Mouse (Mus musculus): ENCODE data around the gene Nprl3.
A peak's percentile ranks its signal among the peaks of the same experiment; 100 is the strongest.

Nprl3 gene

GRCm38 (mm10) chr11:32198256-32198955, 69.1 kb downstream of the Nprl3 start:
- no peak for DNase-seq (ENCODE audit: low spot score in 2 of 2)

GRCm38 (mm10) chr11:32197766-32198165, 69.7 kb downstream of the Nprl3 start:
- no peak for DNase-seq (ENCODE audit: low spot score in 2 of 2)

- DNase-seq (ENCODE audit: low spot score in 2 of 2), result no peak
Observed at GRCm38 (mm10) chr11:32196727-32197126, 70.8 kb downstream of the Nprl3 start.

- DNase-seq (ENCODE audit: low spot score in 2 of 2), result no peak
Observed at GRCm38 (mm10) chr11:32195867-32196540, 71.5 kb downstream of the Nprl3 start.

- DNase-seq (ENCODE audit: low spot score in 2 of 2), result no peak
Observed at GRCm38 (mm10) chr11:32194626-32195025, 72.9 kb downstream of the Nprl3 start.

DNA sequence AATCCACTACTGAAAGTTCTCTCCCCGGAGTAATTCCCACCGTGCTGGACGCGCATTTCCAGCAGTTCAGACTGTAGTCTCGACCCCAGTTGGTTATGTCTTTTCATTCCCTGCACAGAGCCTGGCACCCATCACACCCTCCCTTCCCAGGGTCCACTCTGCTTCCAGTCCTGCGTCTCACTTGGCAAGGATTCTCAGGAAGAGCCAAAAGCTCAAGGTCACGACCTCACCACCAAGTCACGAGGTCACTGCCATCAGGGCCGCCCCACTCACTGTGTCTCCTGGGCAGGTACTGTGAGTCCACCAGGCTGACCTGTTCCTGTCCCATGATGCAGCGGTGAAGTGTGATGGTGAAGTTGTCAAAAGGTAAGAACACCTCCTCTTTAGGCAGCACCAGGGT, 73.4 kb downstream of the Nprl3 start:
- no peak for DNase-seq (ENCODE audit: low spot score in 2 of 2)

DNA sequence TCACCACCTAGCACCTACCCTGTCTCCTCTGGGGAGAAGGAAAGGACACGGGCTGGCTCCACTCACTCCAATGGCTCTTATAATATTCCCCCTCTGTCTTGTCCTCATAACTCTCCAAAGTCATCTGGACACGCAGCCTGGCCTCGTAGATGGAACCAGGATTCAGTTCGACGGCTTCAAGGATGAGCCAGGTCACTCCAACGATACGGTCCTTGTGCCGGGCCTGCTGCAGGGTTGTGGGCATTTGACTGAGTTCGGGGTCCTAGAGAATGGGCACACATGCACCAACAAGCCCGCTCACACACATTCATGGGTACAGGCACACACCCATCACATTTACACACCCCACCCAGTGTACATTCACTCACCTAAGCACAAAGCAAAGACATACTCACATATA, 74.4 kb downstream of the Nprl3 start:
- no peak for DNase-seq (ENCODE audit: low spot score in 2 of 2)

- DNase-seq (ENCODE audit: low spot score in 2 of 2), result no peak
Observed at GRCm38 (mm10) chr11:32190603-32191110, 76.8 kb downstream of the Nprl3 start.

GRCm38 (mm10) chr11:32190119-32190518, 77.4 kb downstream of the Nprl3 start:
- no peak for DNase-seq (ENCODE audit: low spot score in 2 of 2)

- no peak for DNase-seq (ENCODE audit: low spot score in 2 of 2)
Observed at GRCm38 (mm10) chr11:32189434-32189833, 78.1 kb downstream of the Nprl3 start.

DNA sequence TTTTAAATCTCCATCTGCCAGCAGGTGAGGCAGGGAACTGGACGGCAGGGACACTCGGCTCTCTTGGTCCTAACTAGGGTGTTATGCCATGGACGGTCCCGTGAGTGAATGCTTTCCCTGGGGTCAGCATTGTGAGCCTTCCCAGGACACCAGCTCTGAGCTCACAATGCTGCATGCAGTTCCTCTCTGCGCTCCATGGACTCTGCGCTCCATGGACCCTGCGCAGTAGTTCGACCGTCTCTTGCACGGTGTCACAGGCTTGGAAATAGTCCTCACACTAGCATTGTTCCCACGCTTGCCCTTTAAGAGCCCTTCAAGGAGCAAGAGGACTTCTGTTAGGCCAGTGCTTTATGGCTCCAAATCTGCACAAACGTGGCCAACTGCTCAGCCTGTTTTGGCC, 78.6 kb downstream of the Nprl3 start:
- DNase-seq (ENCODE audit: low spot score in 2 of 2), result no peak

GRCm38 (mm10) chr11:32187256-32187655, 80.3 kb downstream of the Nprl3 start:
- no peak for DNase-seq (ENCODE audit: low spot score in 2 of 2)

DNA sequence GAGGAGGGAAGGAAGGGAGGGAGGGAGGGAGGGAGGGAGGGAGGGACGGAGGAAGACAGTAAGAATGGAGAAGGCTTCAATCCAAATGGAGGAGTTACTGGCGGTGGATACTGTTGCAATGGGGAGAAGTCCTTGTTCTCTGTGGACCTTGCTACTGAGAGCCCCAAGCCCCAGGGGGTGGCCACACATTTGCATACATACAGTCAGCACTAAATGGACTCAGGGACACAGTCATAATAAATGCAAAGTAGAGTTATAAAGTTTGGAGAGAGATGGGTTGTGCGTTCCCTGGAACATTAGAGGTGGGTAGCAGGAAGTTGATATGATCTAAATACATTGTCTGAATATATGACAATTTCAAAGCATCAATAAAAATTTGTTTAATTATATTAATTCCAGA, 81.5 kb downstream of the Nprl3 start:
- DNase-seq (ENCODE audit: low spot score in 2 of 2), result no peak

DNA sequence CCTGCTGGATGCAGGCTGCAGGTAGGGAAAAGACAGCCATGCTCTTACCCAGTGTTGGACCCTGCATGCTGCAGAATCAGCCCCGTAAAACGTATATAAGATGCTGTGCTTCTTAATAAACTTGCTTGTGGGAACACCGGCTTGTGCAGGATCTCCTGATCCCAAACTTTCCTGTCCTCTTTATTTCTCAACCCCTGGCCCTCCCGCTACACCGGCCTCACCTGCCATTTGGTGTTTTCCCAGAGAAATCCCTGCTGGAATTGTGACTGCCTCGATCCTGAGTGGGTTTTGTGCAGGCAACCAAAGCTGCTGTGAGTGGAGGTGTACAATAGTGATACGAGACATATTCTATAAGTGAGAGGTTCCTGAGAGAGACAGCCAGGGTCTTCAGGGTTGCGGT, 83.0 kb downstream of the Nprl3 start:
- DNase-seq (ENCODE audit: low spot score in 2 of 2), result no peak

GRCm38 (mm10) chr11:32181973-32182868, 85.3 kb downstream of the Nprl3 start:
- DNase-seq (ENCODE audit: low spot score in 2 of 2), result peak; percentile 92 to 93

GRCm38 (mm10) chr11:32181246-32181645, 86.3 kb downstream of the Nprl3 start:
- DNase-seq (ENCODE audit: low spot score in 2 of 2), result no peak

GRCm38 (mm10) chr11:32178506-32178905, 89.0 kb downstream of the Nprl3 start:
- DNase-seq (ENCODE audit: low spot score in 2 of 2), result no peak

All from frontal cortex, postnatal 36 days (tissue).